Mouse (Mus musculus) spleen, adult 2 months (tissue): ENCODE results near the gene Atxn1.

Source experiments
- CTCF ChIP-seq: fragments of 200-500 bp; IDR thresholded peaks from 2 replicates; pipeline ENCODE4 v1.5.1; 2011; ENCODE audit warnings: mild to moderate bottlenecking, inconsistent platforms; ENCODE audit not compliant: insufficient read depth, insufficient read length, insufficient replicate concordance; ENCODE audit errors: extremely low read depth
- POLR2A ChIP-seq: fragments of 200-500 bp; IDR thresholded peaks from 2 replicates; pipeline ENCODE4 v1.6.1; 2011; ENCODE audit warnings: low read depth, low read length, inconsistent platforms

DNA sequence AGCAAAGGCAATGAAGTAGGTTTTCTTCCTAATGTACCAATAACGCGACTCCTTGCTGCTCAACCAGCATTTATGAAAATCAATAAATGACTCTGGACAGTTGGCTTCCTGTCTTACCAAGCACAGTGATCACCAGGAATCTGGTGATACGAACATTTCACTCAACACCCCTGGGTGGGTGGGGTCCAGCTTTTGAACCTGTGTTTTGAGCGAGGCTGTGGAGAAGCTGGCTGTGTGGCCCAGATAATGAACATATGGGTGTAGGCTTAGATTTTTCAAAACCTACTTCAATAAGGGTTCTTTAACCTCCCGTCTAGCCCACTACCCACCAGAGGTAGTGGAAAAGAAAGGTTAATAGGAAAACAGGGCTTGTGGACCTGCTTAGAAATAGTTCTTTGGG, 462.0 kb downstream of the Atxn1 start:
- TF ChIP-seq CTCF: no peak
- no peak for TF ChIP-seq POLR2A
